Mouse (Mus musculus) midbrain, embryonic 10.5 days (tissue): ENCODE results near the gene Dmbx1. TPM values are rescaled to one million over a fixed set of nuclear protein-coding genes. Genes with fewer than 3 reads are reported as not detected.

Source experiments
- DNase-seq: peaks from one replicate; pipeline ENCODE4 v3.0.0-alpha.2; 2017; ENCODE audit warnings: low spot score
- H3K27ac ChIP-seq: fragments of 300-500 bp; sonication (generic); replicated peaks from 2 replicates; pipeline ENCODE4 v1.5.1; 2016; ENCODE audit warnings: mild to moderate bottlenecking
- H3K27me3 ChIP-seq: fragments of 300-500 bp; sonication (generic); 2 replicates; pipeline ENCODE4 v1.6.1; 2016; ENCODE audit warnings: low read depth, mild to moderate bottlenecking; ENCODE audit not compliant: poor library complexity, severe bottlenecking
- H3K36me3 ChIP-seq: fragments of 300-500 bp; sonication (generic); 2 replicates; pipeline ENCODE4 v1.6.1; 2016; ENCODE audit warnings: mild to moderate bottlenecking, moderate library complexity
- H3K4me1 ChIP-seq: fragments of 300-500 bp; sonication (generic); 2 replicates; pipeline ENCODE4 v1.6.1; 2016
- H3K4me3 ChIP-seq: fragments of 300-500 bp; sonication (generic); 2 replicates; pipeline ENCODE4 v1.5.1; 2016; ENCODE audit warnings: mild to moderate bottlenecking, moderate library complexity
- H3K9me3 ChIP-seq: fragments of 300-500 bp; sonication (generic); replicated peaks from 2 replicates; pipeline ENCODE4 v1.6.1; 2016; ENCODE audit warnings: mild to moderate bottlenecking
- WGBS: fragments of 180-500 bp; shearing (Covaris S2); methylation state at CpG from one replicate; pipeline ENCODE4 v1.1.7; 2016; 5-methylcytosine and 5-hydroxymethylcytosine counted together
- polyA plus RNA-seq: library from polyadenylated mRNA; unstranded; fragments of >200 nt; fragmentation: Nextera tagmentation; extraction: Ambion mirVana; gene quantifications from 2 replicates; pipeline ENCODE4 v1.2.1, GENCODE M21; 2016

The Dmbx1 gene
- polyA plus RNA-seq, 1 experiment from 2014 or later = 38.5 TPM

DNA sequence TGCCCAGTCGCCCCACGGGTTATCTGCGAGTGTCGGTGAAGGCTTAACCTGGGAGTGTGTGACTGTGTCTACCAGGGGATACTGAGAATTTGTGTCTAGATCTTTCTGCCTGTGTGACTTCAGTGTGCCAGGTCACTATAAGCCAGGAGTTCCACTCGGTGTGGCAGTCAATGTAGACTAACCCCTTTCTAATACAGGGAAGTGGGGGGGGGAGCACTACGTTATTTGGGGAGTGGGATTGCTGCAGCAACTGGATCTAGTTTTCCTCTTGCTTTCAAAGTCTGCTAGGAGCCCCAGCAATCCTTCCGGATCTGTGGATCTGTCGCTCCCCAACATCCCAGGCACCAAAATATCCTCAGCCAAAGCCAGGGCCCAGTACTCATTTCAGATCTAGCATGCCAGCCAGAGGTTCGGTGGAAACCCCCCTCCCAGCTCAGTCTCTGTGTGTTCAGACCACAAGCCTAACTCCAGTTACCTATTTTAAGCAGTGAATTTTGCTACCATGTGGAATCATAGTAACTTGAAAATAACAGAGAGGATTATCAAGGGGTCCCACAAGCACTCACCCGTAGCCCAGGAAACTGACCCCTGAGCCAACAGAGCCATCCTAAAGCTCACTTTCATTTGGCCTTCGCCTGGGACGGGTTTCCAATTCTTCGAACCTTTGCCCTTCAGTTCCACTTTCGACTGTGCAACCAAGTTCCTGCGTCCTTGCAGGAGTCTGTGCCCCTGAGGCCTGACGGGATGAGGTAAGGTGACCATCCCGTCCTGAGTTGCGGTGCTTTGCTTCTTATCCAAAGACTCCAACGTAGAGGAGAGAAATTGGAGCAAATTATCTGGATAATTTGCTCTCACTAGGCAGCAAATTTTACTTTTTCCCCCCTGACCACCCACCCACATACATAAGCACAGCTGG, 2.4 kb downstream of the Dmbx1 start:
- H3K4me3 ChIP-seq = peak overlapping the region; percentile 78
- H3K4me1 ChIP-seq = peaks cover 100% of the 10 kb centered on the region
- peaks cover 100% of the 10 kb centered on the region for H3K27me3 ChIP-seq
- peak; percentile 41 for DNase-seq
- peaks cover 34% of the 10 kb centered on the region for H3K36me3 ChIP-seq
- H3K27ac ChIP-seq = peak overlapping the region; percentile 89
- WGBS = 2% methylated on average over 19 of the region's 19 CpGs
- H3K9me3 ChIP-seq = no peaks in the 10 kb centered on the region

DNA sequence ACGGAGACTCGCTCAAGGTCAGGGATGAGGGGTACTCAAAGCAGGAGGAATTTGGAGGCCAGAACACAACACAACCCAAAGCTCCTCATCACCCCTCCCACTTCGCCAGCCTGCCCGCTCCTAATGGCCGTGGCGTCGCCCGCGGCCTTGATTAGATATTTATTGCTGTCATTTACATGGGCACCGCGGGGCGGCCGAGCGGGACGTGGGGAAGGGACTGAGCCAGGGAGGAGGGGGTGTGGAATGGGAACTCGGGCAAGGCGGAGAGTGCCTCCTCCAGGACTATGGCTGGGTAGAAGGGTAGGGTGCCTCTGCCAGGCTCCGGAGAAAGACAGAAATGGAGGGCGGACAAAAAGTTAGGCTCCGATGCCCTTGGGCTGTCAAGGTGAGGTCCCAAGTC, 3.1 kb downstream of the Dmbx1 start:
- Histone ChIP-seq H3K4me1 (peaks cover 99% of the 10 kb centered on the region), H3K36me3 (peaks cover 40% of the 10 kb centered on the region), H3K27ac (peak overlapping the region; percentile 89), H3K4me3 (peak overlapping the region; percentile 78), H3K27me3 (peaks cover 100% of the 10 kb centered on the region), H3K9me3 (no peaks in the 10 kb centered on the region)
- peak; percentile 59 for DNase-seq
- under 1% methylated on average over 20 of the region's 20 CpGs for WGBS

DNA sequence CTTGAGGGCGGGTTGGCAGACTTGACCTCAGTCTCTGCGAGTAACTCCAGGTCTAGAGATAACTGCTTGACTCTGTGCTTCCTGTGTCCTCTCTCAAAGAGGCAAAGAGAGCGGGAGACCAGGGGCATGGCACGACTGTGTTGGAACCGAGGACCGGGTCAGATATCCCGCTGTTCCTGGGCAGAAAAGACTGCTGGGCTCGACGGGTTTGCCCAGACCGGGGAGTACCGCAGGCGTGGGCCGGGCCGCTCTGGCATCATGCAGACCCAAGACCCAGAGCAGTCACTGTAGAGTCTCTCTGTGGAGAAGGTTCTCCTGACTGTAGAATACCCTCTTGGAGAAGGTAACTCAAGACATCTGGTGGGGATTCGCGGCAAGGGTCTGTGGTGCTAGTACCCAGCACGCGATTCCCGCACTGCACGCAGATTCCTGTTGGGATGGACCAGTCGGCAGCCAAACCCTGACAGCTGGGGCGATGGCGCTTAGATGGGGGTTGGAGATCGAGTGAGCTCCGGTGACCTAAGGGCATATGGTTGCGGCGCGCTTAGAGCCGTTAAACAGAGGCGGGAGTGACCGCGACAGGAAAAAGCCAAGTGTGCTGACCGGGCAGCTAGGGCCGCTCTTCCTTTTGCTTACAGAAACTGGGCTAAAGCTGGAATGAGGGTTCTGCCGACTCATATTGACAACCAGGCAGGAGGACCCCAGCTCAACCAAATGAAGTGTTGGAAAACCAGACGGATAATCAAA, 3.7 kb downstream of the Dmbx1 start:
- H3K9me3 ChIP-seq = no peaks in the 10 kb centered on the region
- H3K27ac ChIP-seq = peak overlapping the region; percentile 89
- H3K4me3 ChIP-seq = peak overlapping the region; percentile 78
- DNase-seq = peak; percentile 63
- H3K4me1 ChIP-seq = peaks cover 95% of the 10 kb centered on the region
- peaks cover 100% of the 10 kb centered on the region for H3K27me3 ChIP-seq
- H3K36me3 ChIP-seq = peaks cover 45% of the 10 kb centered on the region
- WGBS = under 1% methylated on average over 36 of the region's 36 CpGs

DNA sequence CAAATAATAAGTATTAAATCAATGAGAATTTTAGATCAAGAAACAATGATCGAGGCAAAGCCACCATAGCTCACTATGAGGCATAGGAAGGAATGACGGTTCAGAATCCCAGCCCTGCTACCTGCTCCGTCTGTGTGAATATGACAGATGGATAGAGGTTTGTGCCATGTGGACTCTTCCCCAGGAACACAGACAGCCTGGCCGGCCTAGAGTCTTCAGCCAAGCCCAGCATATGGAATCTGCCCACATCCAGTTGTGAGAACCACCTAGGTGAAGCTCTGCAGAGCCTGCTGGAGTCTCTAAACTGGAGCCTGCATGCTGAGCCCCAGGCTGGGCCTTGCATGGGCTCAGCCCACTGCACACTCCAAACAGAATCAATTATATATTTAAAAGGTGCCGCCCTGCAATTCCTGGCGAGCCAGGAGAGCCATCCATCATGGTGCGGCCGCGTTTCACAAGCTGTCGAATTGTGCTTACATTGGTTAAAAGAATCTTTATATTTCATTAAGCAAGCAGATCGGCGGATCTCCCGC, 8.1 kb downstream of the Dmbx1 start:
- Histone ChIP-seq H3K27me3 (peaks cover 86% of the 10 kb centered on the region), H3K27ac (no peak overlapping the region), H3K4me3 (no peak overlapping the region), H3K9me3 (no peaks in the 10 kb centered on the region), H3K4me1 (peaks cover 51% of the 10 kb centered on the region), H3K36me3 (peaks cover 81% of the 10 kb centered on the region)
- DNase-seq = no peak
- 76% methylated on average over 13 of the region's 13 CpGs for WGBS

DNA sequence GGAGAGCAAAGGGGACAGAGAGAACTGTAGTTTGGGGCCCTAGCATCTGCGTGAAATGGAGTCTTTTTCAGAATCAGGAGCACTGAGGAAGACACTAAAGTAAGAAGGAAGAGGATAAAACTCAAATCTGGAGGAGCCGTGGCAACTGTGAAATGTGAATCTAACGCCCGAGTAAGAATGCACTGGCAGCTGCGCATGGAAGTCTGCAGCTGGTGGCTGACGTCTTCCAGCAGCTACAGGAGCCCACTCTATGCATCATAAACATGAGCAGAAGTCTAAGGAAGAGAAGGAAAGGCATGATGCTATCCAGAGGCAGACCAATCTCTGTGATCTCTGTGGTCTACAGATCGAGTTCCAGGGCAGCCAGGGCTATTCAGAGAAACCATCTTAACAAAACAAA, 12.1 kb downstream of the Dmbx1 start:
- Histone ChIP-seq H3K9me3 (no peaks in the 10 kb centered on the region), H3K27ac (no peak overlapping the region), H3K4me1 (peaks cover 11% of the 10 kb centered on the region), H3K4me3 (no peak overlapping the region), H3K36me3 (peaks cover 85% of the 10 kb centered on the region), H3K27me3 (peaks cover 58% of the 10 kb centered on the region)
- no peak for DNase-seq
- 79% methylated on average over 7 of the region's 7 CpGs for WGBS

DNA sequence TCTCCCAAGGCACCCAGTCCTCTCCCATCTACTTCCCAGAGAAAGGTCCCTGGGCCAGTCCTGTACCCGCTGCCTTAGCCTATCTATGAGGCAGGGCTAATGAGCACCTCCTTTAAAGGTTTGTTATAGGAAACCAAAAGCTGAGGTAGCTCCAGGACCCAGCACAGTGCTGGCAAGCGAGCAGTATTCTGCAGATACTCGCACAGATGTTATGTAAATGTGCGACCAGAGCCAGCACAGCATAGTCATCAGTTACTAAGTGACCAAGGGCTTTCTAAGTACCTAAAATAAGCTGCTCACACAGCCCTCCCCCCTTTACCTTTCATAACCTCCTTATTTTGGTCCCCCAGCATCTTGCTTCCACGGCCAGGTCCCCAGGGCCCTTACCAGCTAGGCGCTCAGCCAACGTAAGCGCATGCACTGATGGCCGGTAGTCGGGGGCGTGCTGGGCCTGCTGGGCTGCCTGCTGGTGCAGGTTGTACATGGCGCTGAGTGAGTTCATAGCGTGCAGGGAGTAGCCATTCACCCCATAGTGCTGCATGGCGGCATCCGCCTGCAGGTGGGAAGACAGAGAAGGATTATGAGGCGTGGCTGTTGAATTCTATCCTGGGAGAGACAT, 16.4 kb downstream of the Dmbx1 start:
- Histone ChIP-seq H3K4me3 (no peak overlapping the region), H3K27ac (no peak overlapping the region), H3K36me3 (peaks cover 95% of the 10 kb centered on the region), H3K4me1 (0 out of 2 replicates have a peak, but pooled peaks cover 4% of the 10 kb centered on the region), H3K27me3 (peaks cover 29% of the 10 kb centered on the region), H3K9me3 (no peaks in the 10 kb centered on the region)
- DNase-seq = no peak
- WGBS = 83% methylated on average over 16 of the region's 16 CpGs

DNA sequence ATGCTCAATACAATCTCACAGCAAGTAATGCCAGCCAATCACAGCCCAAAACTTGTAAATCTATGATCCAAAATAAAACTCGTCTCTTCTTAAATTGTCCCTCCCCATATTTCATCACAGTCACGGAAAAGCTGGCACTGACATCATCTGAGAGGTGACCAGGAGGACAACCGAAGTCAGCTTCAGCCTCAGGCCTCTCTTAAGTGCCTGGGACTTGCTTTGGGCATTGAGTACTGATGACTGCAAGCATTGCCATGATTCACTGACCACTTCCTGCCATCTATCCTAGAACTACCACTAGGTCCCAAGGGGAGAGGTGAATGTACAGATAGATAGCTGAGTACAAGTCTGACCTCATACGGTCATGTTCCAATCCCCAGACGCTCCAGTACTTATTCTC, 17.0 kb downstream of the Dmbx1 start:
- Histone ChIP-seq H3K27ac (no peak overlapping the region), H3K4me3 (no peak overlapping the region), H3K9me3 (no peaks in the 10 kb centered on the region), H3K36me3 (peaks cover 95% of the 10 kb centered on the region), H3K4me1 (peaks cover 7% of the 10 kb centered on the region; the same call in 1 of the 2 replicates), H3K27me3 (peaks cover 32% of the 10 kb centered on the region)
- WGBS = 84% methylated on average over 5 of the region's 5 CpGs
- no peak for DNase-seq

DNA sequence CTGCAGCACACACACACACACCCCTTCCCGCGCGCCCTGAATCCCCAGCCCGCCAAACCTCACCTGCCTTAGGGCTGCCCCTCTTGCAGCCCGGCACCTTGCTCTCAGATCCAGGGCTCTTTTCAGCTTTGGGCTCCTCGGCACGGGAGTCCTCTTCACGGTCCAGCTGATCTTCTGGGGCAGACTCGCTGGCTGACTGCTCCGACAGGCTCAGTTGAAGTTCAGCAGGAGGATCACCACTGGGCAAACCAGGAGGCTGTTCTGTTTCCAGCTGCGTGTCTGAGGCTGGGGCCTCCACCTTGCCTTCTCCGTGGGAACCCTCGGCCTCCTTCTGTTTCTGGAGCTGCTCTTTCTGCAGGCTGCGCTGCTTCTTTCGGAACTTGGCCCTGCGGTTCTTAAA, 19.8 kb downstream of the Dmbx1 start:
- H3K27me3 ChIP-seq = peaks cover 55% of the 10 kb centered on the region
- H3K36me3 ChIP-seq = peaks cover 100% of the 10 kb centered on the region
- H3K4me1 ChIP-seq = peaks cover 7% of the 10 kb centered on the region; the same call in 1 of the 2 replicates
- DNase-seq = no peak
- H3K4me3 ChIP-seq = no peak overlapping the region
- H3K27ac ChIP-seq = no peak overlapping the region
- no peaks in the 10 kb centered on the region for H3K9me3 ChIP-seq
- WGBS = 73% methylated on average over 16 of the region's 16 CpGs

DNA sequence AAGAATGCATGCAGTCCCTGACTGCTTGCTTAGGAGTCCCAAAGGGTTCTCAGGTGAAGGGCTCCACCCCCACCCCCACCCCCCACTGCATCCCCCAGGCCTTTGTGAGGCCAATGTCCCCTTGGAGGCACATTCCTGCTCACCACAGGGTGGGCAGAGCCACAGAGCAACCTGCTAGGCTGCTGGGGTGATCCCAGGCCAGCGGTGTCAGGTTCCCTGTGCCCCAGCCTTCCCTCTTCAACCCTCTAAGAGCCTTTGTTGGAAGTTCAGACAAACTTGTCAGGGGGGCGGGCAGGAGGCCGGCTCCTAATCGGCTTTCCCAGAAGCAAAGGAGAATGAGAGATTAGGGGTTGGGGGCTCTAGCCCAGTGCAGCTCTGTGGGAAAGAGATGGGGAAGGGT, 28.1 kb downstream of the Dmbx1 start:
- H3K4me3 ChIP-seq = no peak overlapping the region
- peaks cover 27% of the 10 kb centered on the region for H3K36me3 ChIP-seq
- peak overlapping the region; percentile 80 for H3K27ac ChIP-seq
- H3K4me1 ChIP-seq = peaks cover 60% of the 10 kb centered on the region
- H3K27me3 ChIP-seq = peaks cover 59% of the 10 kb centered on the region
- no peaks in the 10 kb centered on the region for H3K9me3 ChIP-seq
- WGBS = 1% methylated on average over 4 of the region's 4 CpGs
- peak; percentile 77 for DNase-seq

DNA sequence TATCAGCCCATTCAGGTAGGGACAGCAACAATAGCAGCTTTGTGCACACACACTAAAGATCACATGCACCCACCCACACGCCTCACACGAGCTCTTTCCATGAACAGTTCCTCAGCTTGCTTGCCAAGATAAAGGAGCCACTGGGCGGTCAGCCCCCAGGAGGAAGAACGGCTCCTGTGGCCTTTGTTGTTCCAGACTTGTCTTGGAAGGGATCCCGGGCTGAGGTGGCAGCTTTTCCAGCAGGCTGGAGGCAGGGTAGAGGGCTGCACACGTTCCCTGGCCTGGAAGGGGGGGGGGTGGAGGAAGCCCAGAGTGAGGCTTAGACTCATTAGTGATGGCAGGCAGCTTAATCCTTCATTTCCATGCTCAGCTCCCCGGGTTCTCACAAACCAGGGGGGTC, 31.1 kb downstream of the Dmbx1 start:
- 12% methylated on average over 7 of the region's 7 CpGs for WGBS
- H3K27ac ChIP-seq = peak overlapping the region; percentile 72
- peaks cover 73% of the 10 kb centered on the region for H3K27me3 ChIP-seq
- peak; percentile 47 for DNase-seq
- no peak overlapping the region for H3K4me3 ChIP-seq
- peaks cover 3% of the 10 kb centered on the region for H3K36me3 ChIP-seq
- H3K4me1 ChIP-seq = peaks cover 87% of the 10 kb centered on the region
- no peaks in the 10 kb centered on the region for H3K9me3 ChIP-seq

DNA sequence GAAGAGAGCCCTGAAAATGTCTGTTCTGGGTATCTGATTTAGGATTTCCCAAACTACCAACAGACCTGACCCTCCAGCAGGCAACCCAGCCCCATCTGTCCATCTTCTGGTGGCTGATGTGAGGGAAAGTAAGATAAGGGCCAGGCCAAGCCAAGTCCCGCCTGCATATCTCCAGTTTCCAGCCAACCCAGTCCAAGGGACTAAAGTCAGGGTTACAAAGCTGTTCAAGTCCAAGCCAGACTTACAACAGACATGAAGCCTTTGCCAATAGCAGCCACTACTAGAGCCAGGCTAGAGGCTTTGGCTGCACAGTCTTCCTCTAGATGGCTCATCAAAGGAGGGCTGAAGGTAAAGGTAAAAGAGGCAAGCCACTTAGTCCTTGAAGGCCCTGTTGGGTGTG, 31.7 kb downstream of the Dmbx1 start:
- Histone ChIP-seq H3K27me3 (peaks cover 73% of the 10 kb centered on the region), H3K36me3 (no peaks in the 10 kb centered on the region), H3K27ac (peak overlapping the region; percentile 72), H3K4me1 (peaks cover 86% of the 10 kb centered on the region), H3K9me3 (no peaks in the 10 kb centered on the region), H3K4me3 (no peak overlapping the region)
- no peak for DNase-seq
- 86% methylated on average over 1 of the region's 1 CpGs for WGBS

DNA sequence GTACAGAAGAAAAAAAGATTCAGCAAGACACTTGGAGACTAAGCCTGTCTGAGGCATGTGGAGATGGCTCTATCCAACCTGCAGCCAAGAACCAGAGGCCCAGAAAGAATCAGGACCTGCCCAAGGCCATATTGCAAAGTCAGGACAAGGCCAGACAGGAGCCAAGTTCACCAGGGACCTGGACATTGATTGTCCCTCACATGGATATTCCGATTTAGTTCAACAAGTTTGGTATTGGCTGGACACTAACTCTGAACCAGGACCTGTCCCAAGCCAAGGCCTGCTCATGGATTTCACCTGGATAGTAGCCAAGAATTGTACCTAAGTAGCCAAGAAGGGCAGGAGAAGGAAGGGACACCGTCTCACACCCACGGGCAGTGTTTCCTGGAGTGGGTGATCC, 32.9 kb downstream of the Dmbx1 start:
- Histone ChIP-seq H3K36me3 (no peaks in the 10 kb centered on the region), H3K27ac (no peak overlapping the region), H3K27me3 (peaks cover 78% of the 10 kb centered on the region), H3K4me1 (peaks cover 74% of the 10 kb centered on the region), H3K4me3 (no peak overlapping the region), H3K9me3 (no peaks in the 10 kb centered on the region)
- WGBS = 87% methylated on average over 3 of the region's 3 CpGs
- no peak for DNase-seq
